Mouse (Mus musculus): ENCODE measurements around the gene Inhba.
A peak's percentile ranks its signal among the peaks of the same experiment; 100 is the strongest.

Inhba gene

GRCm38 (mm10) chr13:16011372-16012242 is at the start of gene Inhba:
Gene Inhba, plus strand, starts transcription at chr13:16011851.
- no peak for DNase-seq (ENCODE audit: low read depth, low spot score)

- DNase-seq (ENCODE audit: low read depth, low spot score), result no peak
Observed at GRCm38 (mm10) chr13:15976584-15976983, 35.1 kb upstream of the Inhba start.

- DNase-seq (ENCODE audit: low read depth, low spot score), result no peak
Observed at GRCm38 (mm10) chr13:15979551-15979950, 32.1 kb upstream of the Inhba start.

GRCm38 (mm10) chr13:15982041-15982440 is 29.6 kb upstream of the Inhba start:
- no peak for DNase-seq (ENCODE audit: low read depth, low spot score)

GRCm38 (mm10) chr13:15985761-15986160 is 25.9 kb upstream of the Inhba start:
- no peak for DNase-seq (ENCODE audit: low read depth, low spot score)

- no peak for DNase-seq (ENCODE audit: low read depth, low spot score)
Observed at GRCm38 (mm10) chr13:15986172-15986571, 25.5 kb upstream of the Inhba start.

- no peak for DNase-seq (ENCODE audit: low read depth, low spot score)
Observed at GRCm38 (mm10) chr13:15995314-15995713, 16.3 kb upstream of the Inhba start.

GRCm38 (mm10) chr13:16005517-16005916 is 6.1 kb upstream of the Inhba start:
- DNase-seq (ENCODE audit: low read depth, low spot score), result no peak

- DNase-seq (ENCODE audit: low read depth, low spot score), result no peak
Observed at GRCm38 (mm10) chr13:16007748-16008147, 3.9 kb upstream of the Inhba start.

GRCm38 (mm10) chr13:16008348-16008747 is 3.3 kb upstream of the Inhba start:
- DNase-seq (ENCODE audit: low read depth, low spot score), result no peak

- DNase-seq (ENCODE audit: low read depth, low spot score), result no peak
Observed at GRCm38 (mm10) chr13:16009766-16010465, 1.7 kb upstream of the Inhba start.

GRCm38 (mm10) chr13:16010586-16010985 is 1.1 kb upstream of the Inhba start:
- DNase-seq (ENCODE audit: low read depth, low spot score), result no peak

- peak; percentile 44 for DNase-seq (ENCODE audit: low read depth, low spot score)
Observed at GRCm38 (mm10) chr13:16012243-16012887, 714 bp downstream of the Inhba start.

- no peak for DNase-seq (ENCODE audit: low read depth, low spot score)
Observed at GRCm38 (mm10) chr13:16014166-16014565, 2.5 kb downstream of the Inhba start.

GRCm38 (mm10) chr13:16016506-16016905 is 4.9 kb downstream of the Inhba start:
- no peak for DNase-seq (ENCODE audit: low read depth, low spot score)

- no peak for DNase-seq (ENCODE audit: low read depth, low spot score)
Observed at GRCm38 (mm10) chr13:16017338-16017737, 5.7 kb downstream of the Inhba start.

- no peak for DNase-seq (ENCODE audit: low read depth, low spot score)
Observed at GRCm38 (mm10) chr13:16017777-16018176, 6.1 kb downstream of the Inhba start.

GRCm38 (mm10) chr13:16018807-16019510 is 7.3 kb downstream of the Inhba start:
- DNase-seq (ENCODE audit: low read depth, low spot score), result no peak

- no peak for DNase-seq (ENCODE audit: low read depth, low spot score)
Observed at GRCm38 (mm10) chr13:16020659-16021058, 9.0 kb downstream of the Inhba start.

GRCm38 (mm10) chr13:16021181-16021580 is 9.5 kb downstream of the Inhba start:
- DNase-seq (ENCODE audit: low read depth, low spot score), result no peak

GRCm38 (mm10) chr13:16021849-16022248 is 10.2 kb downstream of the Inhba start:
- no peak for DNase-seq (ENCODE audit: low read depth, low spot score)

GRCm38 (mm10) chr13:16022536-16022935 is 10.9 kb downstream of the Inhba start:
- DNase-seq (ENCODE audit: low read depth, low spot score), result no peak
